Mouse (Mus musculus): Measurements from ENCODE around the gene Clint1.

Clint1 gene

GRCm38 (mm10) chr11:45885606-45886230 is 33.9 kb downstream of the Clint1 start:
- no peak for DNase-seq

GRCm38 (mm10) chr11:45886596-45886995 is 34.7 kb downstream of the Clint1 start:
- DNase-seq, result no peak

GRCm38 (mm10) chr11:45888471-45889030 is 36.7 kb downstream of the Clint1 start:
- DNase-seq, result no peak

GRCm38 (mm10) chr11:45889981-45890380 is 38.1 kb downstream of the Clint1 start:
- no peak for DNase-seq

- DNase-seq, result no peak
Observed at GRCm38 (mm10) chr11:45890423-45890822, 38.6 kb downstream of the Clint1 start.

- no peak for DNase-seq
Observed at GRCm38 (mm10) chr11:45892861-45893360, 41.1 kb downstream of the Clint1 start.

GRCm38 (mm10) chr11:45897392-45897791 is 45.5 kb downstream of the Clint1 start:
- DNase-seq, result no peak

GRCm38 (mm10) chr11:45900233-45901015 is 48.6 kb downstream of the Clint1 start:
- DNase-seq, result no peak

- DNase-seq, result no peak
Observed at GRCm38 (mm10) chr11:45906109-45906786, 54.4 kb downstream of the Clint1 start.

- DNase-seq, result no peak
Observed at GRCm38 (mm10) chr11:45907301-45907700, 55.5 kb downstream of the Clint1 start.

- DNase-seq, result no peak
Observed at GRCm38 (mm10) chr11:45908070-45908469, 56.2 kb downstream of the Clint1 start.

GRCm38 (mm10) chr11:45908894-45909293 is 57.0 kb downstream of the Clint1 start:
- no peak for DNase-seq

GRCm38 (mm10) chr11:45910701-45911100 is 58.9 kb downstream of the Clint1 start:
- no peak for DNase-seq

GRCm38 (mm10) chr11:45916196-45916595 is 64.3 kb downstream of the Clint1 start:
- DNase-seq, result no peak

- DNase-seq, result no peak
Observed at GRCm38 (mm10) chr11:45918018-45918417, 66.2 kb downstream of the Clint1 start.

- DNase-seq, result no peak
Observed at GRCm38 (mm10) chr11:45918836-45919235, 67.0 kb downstream of the Clint1 start.

GRCm38 (mm10) chr11:45921026-45921425 is 69.2 kb downstream of the Clint1 start:
- DNase-seq, result no peak

GRCm38 (mm10) chr11:45921480-45921898 is 69.6 kb downstream of the Clint1 start:
- no peak for DNase-seq

- no peak for DNase-seq
Observed at GRCm38 (mm10) chr11:45925436-45925835, 73.6 kb downstream of the Clint1 start.

GRCm38 (mm10) chr11:45926640-45927082 is 74.8 kb downstream of the Clint1 start:
- peak; percentile 15 to 45 for DNase-seq

- no peak for DNase-seq
Observed at GRCm38 (mm10) chr11:45927456-45927855, 75.6 kb downstream of the Clint1 start.

GRCm38 (mm10) chr11:45929541-45929940 is 77.7 kb downstream of the Clint1 start:
- DNase-seq, result no peak

GRCm38 (mm10) chr11:45932771-45933170 is 80.9 kb downstream of the Clint1 start:
- no peak for DNase-seq

Data from thymus, adult 18-20 months (tissue).